Mouse (Mus musculus) retina, postnatal 1 day (tissue): ENCODE measurements around the gene Pip5k1c.

Experiments used
- DNase-seq: peaks from one replicate; pipeline ENCODE4 v3.0.0-alpha.2; 2012

Pip5k1c gene

GRCm38 (mm10) chr10:81351678-81352291 is 59.0 kb downstream of the Pip5k1c start:
- no peak for DNase-seq

DNA sequence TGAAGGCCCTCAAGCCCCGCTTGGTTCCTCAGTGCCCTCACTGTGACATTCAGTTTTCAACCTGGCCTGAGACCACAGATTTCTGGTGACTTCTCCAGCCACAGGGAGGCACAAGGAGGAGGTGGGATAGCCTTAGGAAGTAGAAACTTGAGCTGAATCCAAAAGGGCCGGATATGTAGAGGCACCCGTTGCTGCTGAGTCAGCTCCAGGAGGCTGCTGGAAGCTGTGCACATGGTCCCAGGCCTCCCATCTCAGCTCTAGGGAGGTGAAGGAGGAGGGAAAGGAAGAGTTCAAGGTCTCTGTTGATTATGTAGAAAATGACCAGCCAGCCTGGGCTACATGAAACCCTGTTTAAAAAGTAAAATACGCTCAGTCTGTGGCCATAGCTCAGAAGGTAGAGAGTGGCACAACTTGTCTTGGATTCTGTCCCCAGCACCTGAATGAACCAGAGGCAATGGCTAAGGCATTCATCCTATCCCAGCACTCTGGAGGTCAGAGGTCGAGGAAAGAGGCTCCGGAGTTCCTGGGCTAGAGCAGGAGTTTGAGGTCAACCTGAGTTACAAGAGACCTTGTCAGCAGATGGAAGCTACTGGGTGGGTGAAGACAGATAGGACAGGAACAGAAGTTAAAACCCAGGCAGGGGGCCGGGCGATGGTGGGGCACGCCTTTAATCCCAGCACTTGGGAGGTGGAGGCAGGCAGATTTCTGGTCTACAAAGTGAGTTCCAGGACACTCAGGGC is 62.1 kb downstream of the Pip5k1c start:
- no peak for DNase-seq

GRCm38 (mm10) chr10:81355533-81355932 is 62.8 kb downstream of the Pip5k1c start:
- DNase-seq = no peak

DNA sequence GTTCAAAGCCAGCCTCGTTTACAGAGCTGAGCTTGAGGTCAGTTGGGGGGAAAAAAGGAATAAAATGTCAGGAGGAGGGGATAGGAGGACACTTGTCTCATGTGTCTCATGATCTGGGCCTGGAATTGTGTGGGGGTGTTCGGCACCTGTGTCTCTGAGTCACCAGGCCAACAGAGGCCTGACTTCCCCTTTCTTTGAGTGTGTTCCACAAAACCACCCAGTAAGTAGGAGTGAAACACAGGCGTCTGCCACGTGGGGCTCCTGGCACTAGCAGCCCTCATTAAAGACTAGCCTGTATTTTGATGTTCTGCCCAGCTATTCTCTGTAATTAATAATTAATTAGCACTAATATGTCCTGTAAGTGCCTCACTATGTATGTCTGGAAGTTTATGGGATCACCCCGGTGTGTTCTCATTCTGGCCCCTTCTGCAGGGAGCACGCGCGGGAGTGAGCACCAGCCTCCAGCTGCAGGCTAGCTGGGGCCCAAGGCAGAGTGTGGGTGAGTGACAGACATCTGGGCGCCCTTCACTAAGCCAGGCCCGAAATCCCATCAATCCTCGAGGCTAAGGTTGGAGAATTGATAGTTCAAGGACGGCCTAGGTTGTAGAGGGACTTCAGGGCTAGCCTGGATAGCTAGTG is 63.7 kb downstream of the Pip5k1c start:
- no peak for DNase-seq

GRCm38 (mm10) chr10:81356991-81357844 is 64.5 kb downstream of the Pip5k1c start, which contains the start of gene Mfsd12:
Mfsd12 (plus strand) TSS chr10:81357491.
- peak; percentile 93 for DNase-seq

DNA sequence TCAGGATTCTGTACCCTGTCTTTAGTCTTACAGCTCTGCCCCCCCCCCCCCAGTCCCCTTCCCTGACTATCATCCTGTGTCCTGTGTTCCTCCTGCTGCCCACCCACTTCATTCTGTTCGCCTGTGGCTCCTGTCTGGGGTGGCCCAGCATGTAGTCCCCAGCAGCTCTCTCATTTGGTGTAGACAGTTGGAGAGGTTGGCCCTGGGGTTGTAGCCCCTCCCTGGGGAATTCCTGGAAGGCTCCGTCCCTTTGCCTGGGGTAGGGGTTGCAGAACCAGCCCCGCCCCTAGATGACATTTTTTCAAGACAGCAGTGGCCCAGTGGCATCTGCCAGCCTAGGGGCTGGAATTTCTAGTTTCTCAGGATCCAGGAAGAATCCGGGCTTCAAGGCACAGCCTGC is 65.4 kb downstream of the Pip5k1c start:
- DNase-seq = no peak

GRCm38 (mm10) chr10:81358841-81359240 is 66.1 kb downstream of the Pip5k1c start:
- no peak for DNase-seq

GRCm38 (mm10) chr10:81360721-81361120 is 68.0 kb downstream of the Pip5k1c start:
- DNase-seq = no peak

DNA sequence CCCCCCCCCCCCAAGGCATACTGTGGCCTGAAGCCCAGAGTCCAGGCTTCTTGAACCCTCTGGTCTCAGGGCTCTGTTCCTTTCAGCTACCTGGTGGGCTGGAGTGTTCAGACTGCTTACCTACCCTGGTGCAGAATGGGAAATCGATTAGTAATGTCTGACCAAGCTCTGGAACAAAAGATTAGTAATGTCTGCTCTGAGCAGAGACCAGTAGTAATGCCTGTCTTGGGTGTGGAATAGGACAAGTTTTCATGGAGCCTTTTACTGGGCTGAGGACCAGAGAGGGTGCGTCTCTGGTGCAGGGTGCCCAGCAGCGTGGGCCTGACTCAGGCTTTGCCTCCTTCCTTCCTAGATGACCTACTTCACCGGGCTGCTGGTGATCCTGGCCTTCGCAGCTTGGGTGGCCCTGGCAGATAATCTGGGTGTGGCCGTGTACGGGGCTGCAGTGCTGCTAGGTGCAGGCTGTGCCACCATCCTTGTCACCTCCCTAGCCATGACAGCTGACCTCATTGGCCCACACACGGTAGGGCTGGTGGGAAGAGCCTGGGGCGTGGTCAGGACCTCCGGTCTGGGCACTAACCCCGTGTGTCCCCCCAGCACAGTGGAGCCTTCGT is 69.7 kb downstream of the Pip5k1c start:
- DNase-seq = no peak

- DNase-seq = no peak
These were observed 70.9 kb downstream of the Pip5k1c start for GRCm38 (mm10) chr10:81363436-81364346.

DNA sequence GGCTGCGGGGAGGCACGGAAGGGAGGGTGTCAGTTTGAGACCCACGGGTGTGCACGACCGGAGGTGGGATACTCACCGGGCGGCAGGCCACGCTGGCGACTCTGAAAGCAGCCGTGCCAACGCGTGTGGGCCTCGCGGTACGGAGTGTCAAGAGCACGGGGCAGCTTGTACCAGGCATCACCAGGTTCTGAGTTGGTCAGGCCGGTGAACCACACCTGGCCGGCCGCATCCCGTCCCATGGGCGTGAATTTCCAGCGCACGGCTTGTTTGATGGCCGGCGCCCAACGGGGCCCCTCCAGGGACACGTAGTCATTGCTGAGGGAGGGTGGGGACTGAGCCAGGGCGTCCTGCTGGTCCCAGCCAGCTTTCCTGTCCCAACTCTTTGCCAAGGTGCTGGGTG is 71.9 kb downstream of the Pip5k1c start:
- DNase-seq = no peak

- no peak for DNase-seq
These were observed 72.3 kb downstream of the Pip5k1c start for GRCm38 (mm10) chr10:81365073-81365472.

DNA sequence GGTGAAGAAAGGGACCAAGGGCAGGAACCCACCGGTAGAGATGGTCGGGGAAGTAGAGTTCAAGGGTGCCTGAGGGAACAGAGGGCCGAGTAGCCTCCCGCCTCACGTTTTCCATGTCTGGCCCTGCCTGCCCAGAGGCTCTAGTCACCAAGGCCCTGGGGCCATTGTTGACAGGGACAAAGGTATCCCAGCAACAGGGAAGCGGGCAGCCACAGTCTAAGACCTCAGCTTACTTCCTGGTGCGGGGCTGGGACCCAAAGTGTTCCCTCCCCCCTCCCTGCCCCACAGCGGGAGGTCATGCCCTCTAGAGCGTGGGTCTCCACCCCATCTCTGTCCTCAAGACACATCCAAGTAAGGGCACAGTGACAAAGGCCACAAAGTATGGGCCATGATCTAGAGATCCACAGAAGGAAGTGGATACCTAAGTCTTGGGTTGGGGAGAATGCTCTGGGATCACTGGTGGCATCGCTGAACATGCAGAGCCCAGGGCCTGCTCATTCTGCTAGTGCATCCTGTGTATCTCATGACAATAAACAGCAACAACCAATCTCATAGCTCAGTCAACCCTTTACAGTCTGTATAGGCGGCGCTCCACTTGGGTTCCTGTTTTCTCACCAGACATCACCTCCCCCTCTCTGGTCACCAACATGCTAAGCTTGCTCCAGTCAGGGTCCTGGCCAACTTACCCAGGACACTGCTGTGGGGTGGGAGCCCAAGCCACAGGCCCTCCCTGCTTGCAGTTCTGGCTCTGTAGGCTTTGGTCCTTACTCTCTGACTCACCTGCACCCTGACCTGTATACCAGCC is 73.1 kb downstream of the Pip5k1c start, which contains the start of gene 4930404N11Rik:
Gene 4930404N11Rik (minus strand): TSS at position 145 of the 805 bp plus-strand sequence.
- peak; percentile 72 for DNase-seq

GRCm38 (mm10) chr10:81366477-81367206 is 73.9 kb downstream of the Pip5k1c start:
- DNase-seq = no peak

GRCm38 (mm10) chr10:81367207-81367495 is 74.4 kb downstream of the Pip5k1c start:
- DNase-seq = no peak
